Mouse (Mus musculus): ENCODE results near the gene Zbtb17.
A peak's percentile ranks its signal among the peaks of the same experiment; 100 is the strongest.

DNA sequence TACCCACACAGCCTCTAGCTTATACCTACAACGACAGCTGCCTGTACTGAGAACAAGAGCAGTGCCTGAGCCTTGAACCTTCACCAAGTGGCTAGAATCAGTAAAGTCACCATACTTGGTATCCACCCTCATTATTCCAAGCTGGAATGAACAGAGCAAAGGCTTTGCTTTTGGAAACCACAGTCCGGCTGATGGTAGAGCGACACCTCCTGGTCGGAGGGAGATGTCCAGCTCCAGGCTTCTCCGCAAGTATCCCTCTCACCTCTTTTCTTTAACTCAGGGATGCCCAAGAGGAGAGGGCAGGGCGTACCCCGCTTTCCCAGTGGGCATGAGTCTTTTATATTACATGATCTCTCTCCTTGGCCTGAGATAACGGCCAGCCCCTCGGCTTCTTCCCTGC is 14.6 kb upstream of the Zbtb17 start:
- peak; percentile 87 for TF ChIP-seq CTCF (IDR thresholded peaks at IDR 0.05; ENCODE audit: low read depth, low read length)
- TF ChIP-seq POLR2A (IDR thresholded peaks at IDR 0.05; ENCODE audit: borderline replicate concordance, low read depth, low read length): no peak
